Comparison of ENCODE assay signal across 9 mouse cellular contexts in genomic region chr6:84385696-84386095, GRCm38 (mm10).
A peak's percentile ranks its signal among the peaks of the same experiment; 100 is the strongest.
DNase-seq lines count a peak whose midpoint lies in the region; ATAC-seq and TF ChIP-seq lines count a peak whose summit lies in the region.
"Had no signal": no experiment of that assay in that cellular context is flagged by ENCODE, and none has a peak within 500 bp of the region (broad histone marks: within the 10 kb centered on the region; RNA-seq: fewer than 3 reads in every experiment).

No protein-coding gene starts in this region.

- no peak overlapping the region for H3K4me2 ChIP-seq in forebrain, embryonic 14.5 days (ENCODE audit: low read length)

- peak; percentile 65 for DNase-seq in gastrocnemius, postnatal 25 days
- peak; percentile 45 for DNase-seq in kidney, adult 9 months
- peak; percentile 92 for DNase-seq in lung, postnatal 10 days
- DNase-seq in forebrain, embryonic 14.5 days (ENCODE audit: low spot score): no peak
- DNase-seq in c-Kit-positive CD71-positive TER-119-positive erythroid progenitor cells, embryonic 14.5 days (ENCODE audit: low spot score): no peak
- DNase-seq in midbrain, embryonic 10.5 days (ENCODE audit: low spot score): no peak

- WGBS in bone marrow, adult 2 months: 38% methylated on average over 10 of the region's 10 CpGs
- WGBS in forebrain, embryonic 14.5 days: 63% methylated on average over 10 of the region's 10 CpGs
- 55% methylated on average over 10 of the region's 10 CpGs for WGBS in midbrain, embryonic 10.5 days

- no peak for TF ChIP-seq POLR2A in bone marrow, adult 2 months (IDR thresholded peaks at IDR 0.05; ENCODE audit: borderline replicate concordance, control insufficient read depth, low read depth, low read length)

- 0 out of 2 replicates have a peak overlapping the region, but pooled peaks have one; percentile 21 for H3K27ac ChIP-seq in bone marrow, adult 2 months (ENCODE audit: control insufficient read depth, insufficient read depth, low read depth, low read length, poor library complexity)
- H3K27ac ChIP-seq in forebrain, embryonic 14.5 days (ENCODE audit: low read depth, low read length): no peak overlapping the region
- H3K27ac ChIP-seq in midbrain, embryonic 10.5 days (replicated peaks): no peak overlapping the region

- no peaks in the 10 kb centered on the region for H3K79me2 ChIP-seq in C2C12 (ENCODE audit: control insufficient read depth, insufficient read depth)

- no peak for ATAC-seq in forebrain, embryonic 14.5 days
- ATAC-seq: Patski had no signal

- no peaks in the 10 kb centered on the region for H3K79me3 ChIP-seq in C2C12 (ENCODE audit: low read depth)

- H3K4me3 ChIP-seq in C2C12 (ENCODE audit: insufficient read depth, poor library complexity, severe bottlenecking): no peak overlapping the region
- H3K4me3 ChIP-seq in bone marrow, adult 2 months (replicated peaks; ENCODE audit: control insufficient read depth, low read depth, low read length): no peak overlapping the region
- H3K4me3 ChIP-seq in forebrain, embryonic 14.5 days (ENCODE audit: low read depth, low read length): no peak overlapping the region
- H3K4me3 ChIP-seq in midbrain, embryonic 10.5 days: no peak overlapping the region

- no peaks in the 10 kb centered on the region for H3K4me1 ChIP-seq in bone marrow, adult 2 months (ENCODE audit: control insufficient read depth, insufficient read depth, low read length)
- no peaks in the 10 kb centered on the region for H3K4me1 ChIP-seq in forebrain, embryonic 14.5 days (ENCODE audit: control insufficient read depth, insufficient read depth, low read length)
- H3K4me1 ChIP-seq in midbrain, embryonic 10.5 days: no peaks in the 10 kb centered on the region

- no peaks in the 10 kb centered on the region for H3K27me3 ChIP-seq in C2C12 (ENCODE audit: control insufficient read depth, insufficient read depth, insufficient read length)
- H3K27me3 ChIP-seq in forebrain, embryonic 14.5 days (replicated peaks; ENCODE audit: control insufficient read depth, insufficient read depth, low read length): no peaks in the 10 kb centered on the region
- H3K27me3 ChIP-seq in midbrain, embryonic 10.5 days (ENCODE audit: low read depth, poor library complexity, severe bottlenecking): no peaks in the 10 kb centered on the region
- H3K27me3 ChIP-seq: Patski had no signal

- H3K36me3 ChIP-seq in C2C12 (ENCODE audit: control insufficient read depth, insufficient read depth): no peaks in the 10 kb centered on the region
- no peaks in the 10 kb centered on the region for H3K36me3 ChIP-seq in forebrain, embryonic 14.5 days (ENCODE audit: control insufficient read depth, insufficient read depth, low read length)
- H3K36me3 ChIP-seq in midbrain, embryonic 10.5 days: no peaks in the 10 kb centered on the region

- H3ac ChIP-seq in C2C12 (ENCODE audit: control insufficient read depth, insufficient read length, low read depth): no peak overlapping the region

- H3K9me3 ChIP-seq in forebrain, embryonic 14.5 days (replicated peaks; ENCODE audit: control insufficient read depth, low read length): no peaks in the 10 kb centered on the region
- H3K9me3 ChIP-seq in midbrain, embryonic 10.5 days (replicated peaks): no peaks in the 10 kb centered on the region

- TF ChIP-seq CTCF in C2C12 (IDR thresholded peaks at IDR 0.05; ENCODE audit: control insufficient read depth, insufficient read depth, insufficient read length): no peak
- TF ChIP-seq CTCF in bone marrow, adult 2 months (IDR thresholded peaks at IDR 0.05; ENCODE audit: control insufficient read depth, insufficient read depth, low read length): no peak

- no peak overlapping the region for H3K9ac ChIP-seq in forebrain, embryonic 14.5 days (ENCODE audit: low read length)

TF ChIP-seq in C2C12, 6 proteins besides CTCF, POLR2A, EP300 and RAD21:
- TF ChIP-seq CEBPB (IDR thresholded peaks at IDR 0.05; ENCODE audit: low read depth): peak; percentile 85
- TF ChIP-seq MAX (IDR thresholded peaks at IDR 0.05): peak; percentile 95
- no peak for TF ChIP-seq FOSL1 (IDR thresholded peaks at IDR 0.05; ENCODE audit: insufficient read depth, low read length, poor library complexity, severe bottlenecking)
- TF ChIP-seq MYOD1 (IDR thresholded peaks at IDR 0.05; ENCODE audit: control insufficient read depth, insufficient read length, low read depth): peak; percentile 94
- TF ChIP-seq MYOG (IDR thresholded peaks at IDR 0.05; ENCODE audit: control insufficient read depth, extremely low read depth, insufficient read length): no peak
- no peak for TF ChIP-seq USF1 (IDR thresholded peaks at IDR 0.05; ENCODE audit: low read depth)

Comparison
In these comparisons a context has a peak if more than half of its experiments do, and no peak if none do; other contexts are left out.
1. DNase-seq: peak in gastrocnemius, postnatal 25 days (single experiment), kidney, adult 9 months (single experiment) and lung, postnatal 10 days (single experiment); none in forebrain, embryonic 14.5 days (single experiment), c-Kit-positive CD71-positive TER-119-positive erythroid progenitor cells, embryonic 14.5 days (single experiment) and midbrain, embryonic 10.5 days (single experiment).